Mouse (Mus musculus) liver, adult 10 weeks (tissue): ENCODE results near the gene Gm9958. TPM values are rescaled to one million over a fixed set of nuclear protein-coding genes. Genes with fewer than 3 reads are reported as not detected.

Experiments
- polyA plus RNA-seq: library from polyadenylated mRNA; stranded (reverse); fragments of 350-450 nt; fragmentation: Illumina TruSeq; extraction: RNeasy Lipid Tissue Mini Kit (QIAGEN cat#74804); gene quantifications from one replicate; pipeline ENCODE4 v1.2.3, GENCODE M21; 2014; ENCODE audit warnings: low read depth, low replicate concordance

Gene Gm9958
- polyA plus RNA-seq = 3.3 TPM

GRCm38 (mm10) chr5:90367067-90367303 is at the start of gene Gm9958:
TSS of gene Gm9958 (plus strand) at chr5:90367204.

GRCm38 (mm10) chr5:90366121-90367066 is 610 bp upstream of the Gm9958 start, which contains the start of gene Ankrd17:
TSS of gene Ankrd17 (minus strand) at chr5:90366577.

Other genes starting within 250 kb of the Gm9958 start
- gene Cox18, start 143.2 kb upstream of the Gm9958 start, polyA plus RNA-seq = 17.3 TPM
- 46.6 TPM for gene Ankrd17, start 627 bp upstream of the Gm9958 start, polyA plus RNA-seq
- 59,245 TPM for gene Alb, start 93.7 kb downstream of the Gm9958 start, polyA plus RNA-seq
- 1.2 TPM for gene Afp, start 123.5 kb downstream of the Gm9958 start, polyA plus RNA-seq
- 346 TPM for gene Afm, start 151.7 kb downstream of the Gm9958 start, polyA plus RNA-seq
- 27.2 TPM for gene 5830473C10Rik, start 193.9 kb downstream of the Gm9958 start, polyA plus RNA-seq